Mouse (Mus musculus): ENCODE results near the gene Aprt.

Gene Aprt

GRCm38 (mm10) chr8:122564363-122565352 lies 12.1 kb downstream of the Aprt start:
- DNase-seq (ENCODE audit: low spot score): no peak

DNA sequence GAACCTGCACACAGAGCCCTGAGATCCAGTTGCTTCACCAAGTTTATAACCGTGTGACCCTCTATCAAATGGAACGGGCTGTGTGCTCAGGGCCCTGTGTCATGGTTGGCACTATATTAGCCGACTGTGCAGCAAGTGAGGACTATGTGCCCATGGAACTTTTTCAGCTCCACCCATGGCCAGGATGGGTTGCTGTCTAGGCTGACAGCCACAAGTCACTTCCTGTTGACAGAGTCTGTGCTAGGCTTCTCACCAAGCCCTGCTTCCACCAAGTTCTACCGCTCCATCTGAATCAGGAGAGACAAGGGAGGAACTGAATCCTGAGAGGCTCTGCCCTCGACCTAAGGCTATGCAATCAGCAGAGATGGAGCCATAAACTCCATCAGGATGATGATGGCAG lies 15.5 kb downstream of the Aprt start:
- DNase-seq (ENCODE audit: low spot score): no peak

DNA sequence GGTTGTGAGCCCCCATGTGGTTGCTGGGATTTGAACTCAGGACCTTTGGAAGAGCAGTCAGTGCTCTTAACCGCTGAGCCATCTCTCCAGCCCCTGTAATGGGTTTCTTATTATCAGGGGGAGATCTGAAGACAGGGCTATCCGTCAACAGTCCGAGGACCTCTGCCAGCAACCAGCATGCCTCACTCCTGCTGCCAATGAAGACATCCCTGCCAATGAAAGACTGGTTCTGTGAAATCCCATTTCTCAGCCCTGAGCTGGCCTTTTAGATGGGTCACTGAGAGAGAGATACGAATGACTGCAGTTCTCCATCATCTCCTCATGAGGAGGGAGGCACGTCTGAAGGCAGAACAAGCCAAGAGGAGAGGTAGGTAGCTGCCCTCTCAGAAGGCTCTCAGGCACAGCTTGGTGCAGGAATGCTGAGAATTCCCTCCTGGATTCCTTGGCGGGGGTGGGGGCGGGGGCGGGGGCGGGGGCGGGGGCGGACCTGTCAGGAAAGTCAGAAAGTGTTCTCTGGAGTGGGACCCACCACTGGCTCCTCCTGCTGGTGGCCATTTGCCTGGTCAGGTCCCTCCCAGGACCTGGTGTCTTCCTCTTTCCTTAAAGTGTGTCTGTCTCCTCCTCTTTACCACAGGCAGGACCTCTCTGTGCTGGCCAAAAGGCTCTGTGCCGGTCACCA lies 17.9 kb downstream of the Aprt start:
- no peak for DNase-seq (ENCODE audit: low spot score)

- DNase-seq (ENCODE audit: low spot score): no peak
Measured at GRCm38 (mm10) chr8:122557248-122558038, 19.3 kb downstream of the Aprt start.

DNA sequence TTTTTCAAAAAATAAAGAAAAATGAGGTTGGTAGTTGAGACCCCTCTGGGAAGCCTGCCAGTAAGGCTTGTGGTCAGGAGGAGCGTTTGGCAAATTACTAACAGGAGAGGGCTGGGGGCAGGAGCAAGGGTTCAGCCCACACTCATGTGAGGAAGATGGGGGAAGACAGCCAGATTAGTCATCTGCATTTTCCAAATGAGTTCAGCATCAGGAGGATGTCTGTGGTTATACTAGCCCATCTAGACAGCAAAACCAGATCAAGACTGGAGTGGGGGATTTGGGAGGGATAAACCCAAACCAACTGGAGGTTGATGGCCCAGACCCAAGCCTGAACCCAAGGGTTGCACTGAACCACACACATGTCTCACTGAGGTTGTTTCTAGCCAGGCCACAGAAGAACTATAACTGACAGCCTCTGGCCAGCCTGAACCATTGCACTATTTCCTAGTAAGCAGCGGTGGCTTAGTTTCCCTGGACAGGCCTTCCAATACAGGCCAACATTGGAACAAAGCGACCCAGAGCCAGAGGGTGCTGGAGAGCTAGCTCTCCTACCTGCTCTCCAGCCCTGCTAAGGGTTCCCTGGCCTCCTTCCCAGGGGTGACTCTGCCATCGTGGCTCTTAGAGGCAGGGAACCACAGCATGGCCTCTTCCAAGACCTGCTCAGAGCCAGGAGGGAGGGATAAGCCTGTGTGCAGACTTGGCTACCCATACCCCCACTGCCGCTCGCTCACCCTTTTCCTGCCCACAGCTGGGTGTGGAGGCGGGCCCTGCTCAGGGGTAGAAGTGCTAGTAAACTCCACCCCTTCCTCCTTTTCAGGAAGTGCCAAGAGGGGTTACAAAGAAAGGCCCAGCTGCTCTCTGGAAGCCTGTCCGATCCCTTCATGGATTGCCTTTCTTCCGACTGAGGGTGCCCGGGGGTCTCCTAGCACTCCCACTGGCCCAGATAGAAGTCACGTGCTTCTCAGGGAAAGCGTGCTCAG lies 20.4 kb downstream of the Aprt start:
- no peak for DNase-seq (ENCODE audit: low spot score)

DNA sequence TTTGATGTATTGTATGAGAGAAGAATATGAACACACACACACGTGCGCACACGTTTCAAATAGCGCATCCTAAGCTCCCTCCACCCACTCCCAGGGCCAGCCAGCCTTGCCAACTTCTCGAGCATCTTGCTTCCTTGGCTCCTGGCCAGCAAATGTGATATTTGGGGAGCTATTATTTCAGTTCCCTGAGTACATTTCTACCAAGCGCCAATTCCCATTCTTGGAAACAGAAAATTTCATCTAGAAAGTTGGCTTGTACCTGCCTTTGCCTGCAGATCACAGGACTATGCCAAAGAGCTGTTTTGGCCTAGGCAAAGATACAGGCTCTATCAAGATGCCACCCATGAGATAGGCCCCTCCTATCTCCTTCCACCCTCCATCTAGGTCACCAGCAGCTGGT lies 21.9 kb downstream of the Aprt start:
- peak; percentile 75 for DNase-seq (ENCODE audit: low spot score)

- DNase-seq (ENCODE audit: low spot score): peak; percentile 84
Measured at GRCm38 (mm10) chr8:122551265-122552051, 25.3 kb downstream of the Aprt start, which contains the start of gene Piezo1. Gene Piezo1 (minus strand): TSS chr8:122551329.

DNA sequence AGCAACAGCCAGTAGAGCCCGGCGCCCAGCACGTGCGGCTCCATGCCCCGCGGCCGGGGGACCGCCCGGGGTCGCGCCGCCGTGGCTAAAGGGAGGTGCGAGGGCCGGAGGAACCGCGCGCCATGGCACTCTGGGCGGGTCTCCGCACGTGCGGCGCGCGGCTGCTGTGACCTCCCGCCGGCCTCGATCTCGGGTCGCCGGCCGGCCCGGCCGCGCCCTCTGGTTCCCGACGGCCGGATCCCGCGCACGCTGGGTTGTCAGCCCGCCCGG lies 25.8 kb downstream of the Aprt start:
- DNase-seq (ENCODE audit: low spot score): no peak

GRCm38 (mm10) chr8:122550234-122550994 lies 26.3 kb downstream of the Aprt start:
- no peak for DNase-seq (ENCODE audit: low spot score)

DNA sequence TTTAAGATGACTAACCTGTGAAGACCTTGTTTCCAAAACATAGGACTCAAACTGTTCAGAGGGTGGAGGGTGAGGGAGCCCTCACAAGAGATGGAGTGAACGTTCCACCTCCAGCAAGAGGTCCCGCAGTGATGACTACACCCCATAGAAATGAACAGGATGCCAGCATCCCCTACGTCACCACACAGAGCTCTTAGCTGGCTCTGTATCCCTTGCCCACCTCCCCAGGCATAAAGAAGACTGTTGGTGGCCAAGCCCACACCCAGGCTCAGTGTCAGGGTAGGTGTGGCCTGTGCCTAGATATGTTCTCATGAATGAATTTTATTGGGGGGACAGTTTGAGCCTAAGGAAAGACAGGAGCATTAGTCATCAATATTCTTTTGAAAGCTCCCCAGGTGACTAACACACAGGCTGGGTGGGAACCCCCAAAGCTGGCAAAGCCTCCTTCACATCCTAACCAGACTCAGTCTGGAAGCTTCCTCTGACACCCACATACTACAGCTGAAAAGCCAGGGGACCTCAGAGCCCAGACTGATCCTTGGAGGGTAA lies 27.7 kb downstream of the Aprt start:
- DNase-seq (ENCODE audit: low spot score): no peak

DNA sequence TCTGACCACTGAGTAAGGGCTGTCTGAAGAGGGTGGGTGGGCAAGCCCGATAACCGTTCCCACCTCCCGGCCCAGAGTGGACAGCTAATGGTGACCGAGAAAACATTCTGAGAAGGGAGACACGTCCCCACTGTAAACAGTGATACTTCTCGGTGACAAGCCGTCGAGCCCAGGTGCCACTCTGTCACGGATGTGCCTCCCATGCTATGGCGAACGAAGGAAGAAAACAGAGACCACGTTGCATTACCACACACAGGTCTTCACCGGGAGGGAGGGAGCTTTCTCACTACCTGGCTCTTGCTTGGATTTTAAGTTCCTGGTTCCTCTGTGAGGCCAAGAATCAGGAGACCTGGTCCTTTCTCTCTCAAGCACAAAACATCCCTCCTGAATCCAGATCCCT lies 28.4 kb downstream of the Aprt start:
- DNase-seq (ENCODE audit: low spot score): no peak

GRCm38 (mm10) chr8:122547815-122548214 lies 28.9 kb downstream of the Aprt start:
- DNase-seq (ENCODE audit: low spot score): no peak

DNA sequence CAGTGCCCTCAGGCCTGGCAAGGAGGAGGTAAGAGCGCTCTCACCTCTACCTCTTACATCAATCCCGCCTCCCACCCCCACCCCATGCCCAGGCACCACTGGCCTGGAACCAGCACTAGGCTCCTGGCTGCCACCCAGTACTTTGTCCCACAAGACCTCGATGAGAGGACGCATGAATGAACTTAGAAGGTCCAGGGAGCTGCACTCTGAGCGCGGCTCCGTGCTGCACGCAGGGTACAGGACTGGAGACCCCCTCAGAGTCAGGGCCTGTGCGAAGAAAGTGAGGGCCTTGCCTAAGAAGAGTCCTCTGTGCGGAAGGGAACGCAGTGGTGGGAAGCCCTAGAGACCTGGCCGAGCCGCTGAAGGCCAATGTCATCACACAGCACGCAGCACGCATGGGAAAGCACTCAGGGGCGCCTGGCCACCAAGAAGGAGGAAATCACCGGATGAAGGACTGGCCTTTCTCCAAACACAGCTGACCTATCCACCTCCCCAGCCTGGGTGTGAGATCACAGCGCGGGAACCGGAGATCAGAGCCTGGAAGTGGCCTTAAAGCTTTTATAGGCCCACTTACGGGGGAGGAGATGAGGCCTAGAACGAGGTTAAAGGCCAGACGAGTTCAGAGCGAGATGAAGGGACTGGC lies 29.8 kb downstream of the Aprt start:
- DNase-seq (ENCODE audit: low spot score): no peak

GRCm38 (mm10) chr8:122546066-122546755 lies 30.5 kb downstream of the Aprt start:
- DNase-seq (ENCODE audit: low spot score): no peak

GRCm38 (mm10) chr8:122544138-122544537 lies 32.6 kb downstream of the Aprt start:
- DNase-seq (ENCODE audit: low spot score): no peak

GRCm38 (mm10) chr8:122538310-122539076 lies 38.2 kb downstream of the Aprt start:
- no peak for DNase-seq (ENCODE audit: low spot score)

GRCm38 (mm10) chr8:122537812-122538211 lies 38.9 kb downstream of the Aprt start:
- DNase-seq (ENCODE audit: low spot score): no peak

GRCm38 (mm10) chr8:122537033-122537432 lies 39.7 kb downstream of the Aprt start:
- no peak for DNase-seq (ENCODE audit: low spot score)
